Mouse (Mus musculus) adrenal gland, postnatal 10 days (tissue): ENCODE data around the gene Bbs12. TPM values are rescaled to one million over a fixed set of nuclear protein-coding genes. Genes with fewer than 3 reads are reported as not detected.

ENCODE experiments used
- DNase-seq: peaks from one replicate; pipeline ENCODE4 v3.0.0; 2021; ENCODE audit warnings: mixed read lengths
- long read RNA-seq, 2 experiments: library from polyadenylated mRNA; stranded (forward); transcript quantifications; one replicate each; pipeline ENCODE4 v2.0.0; 2021
- total RNA-seq, 2 experiments: library from RNA; stranded (reverse); gene quantifications; 2 replicates each; pipeline ENCODE4 v1.2.3; 2021

Gene Bbs12
- 1 to 10 TPM; 2.8 to 5.5 TPM for total RNA-seq
- long read RNA-seq, experiment 1, partial matches to known transcripts = 0 of 4 reads
- long read RNA-seq, experiment 1, other reads (novel, unspliced or antisense) = 2 of 4 reads
- long read RNA-seq, experiment 2, partial matches to known transcripts = 0 of 4 reads
- long read RNA-seq, experiment 2, other reads (novel, unspliced or antisense) = 0 of 4 reads

GRCm38 (mm10) chr3:37312370-37312941 lies at the start of gene Bbs12, which contains the start of gene Cetn4:
Gene Bbs12 (plus strand): TSS chr3:37312554.
Gene Cetn4 (minus strand): TSS chr3:37312708.
- DNase-seq = peak; percentile 98

- no peak for DNase-seq
Measured at GRCm38 (mm10) chr3:37268338-37268737, 44.0 kb upstream of the Bbs12 start.

GRCm38 (mm10) chr3:37269926-37270325 lies 42.4 kb upstream of the Bbs12 start:
- DNase-seq = no peak

GRCm38 (mm10) chr3:37271209-37271608 lies 41.1 kb upstream of the Bbs12 start:
- peak; percentile 70 for DNase-seq

GRCm38 (mm10) chr3:37273092-37273491 lies 39.3 kb upstream of the Bbs12 start:
- DNase-seq = no peak

- no peak for DNase-seq
Measured at GRCm38 (mm10) chr3:37274661-37275060, 37.7 kb upstream of the Bbs12 start.

GRCm38 (mm10) chr3:37280221-37280620 lies 32.1 kb upstream of the Bbs12 start:
- DNase-seq = no peak

GRCm38 (mm10) chr3:37280871-37281270 lies 31.5 kb upstream of the Bbs12 start:
- no peak for DNase-seq

GRCm38 (mm10) chr3:37282299-37282922 lies 29.9 kb upstream of the Bbs12 start:
- no peak for DNase-seq

GRCm38 (mm10) chr3:37283234-37283633 lies 29.1 kb upstream of the Bbs12 start:
- DNase-seq = no peak

- DNase-seq = no peak
Measured at GRCm38 (mm10) chr3:37289237-37289636, 23.1 kb upstream of the Bbs12 start.

- no peak for DNase-seq
Measured at GRCm38 (mm10) chr3:37290881-37291541, 21.3 kb upstream of the Bbs12 start.

- no peak for DNase-seq
Measured at GRCm38 (mm10) chr3:37291929-37292328, 20.4 kb upstream of the Bbs12 start.

GRCm38 (mm10) chr3:37292654-37293053 lies 19.7 kb upstream of the Bbs12 start:
- no peak for DNase-seq

GRCm38 (mm10) chr3:37299470-37299869 lies 12.9 kb upstream of the Bbs12 start:
- no peak for DNase-seq

- DNase-seq = peak; percentile 39
Measured at GRCm38 (mm10) chr3:37302685-37303084, 9.7 kb upstream of the Bbs12 start.

GRCm38 (mm10) chr3:37303392-37304139 lies 8.8 kb upstream of the Bbs12 start:
- no peak for DNase-seq

- DNase-seq = no peak
Measured at GRCm38 (mm10) chr3:37311897-37312369, 421 bp upstream of the Bbs12 start.

- DNase-seq = peak; percentile 23
Measured at GRCm38 (mm10) chr3:37313371-37313770, 1.0 kb downstream of the Bbs12 start.

GRCm38 (mm10) chr3:37316233-37316632 lies 3.9 kb downstream of the Bbs12 start:
- DNase-seq = no peak

- peak; percentile 12 for DNase-seq
Measured at GRCm38 (mm10) chr3:37324310-37324709, 12.0 kb downstream of the Bbs12 start.
